Comparison of ENCODE assay signal across 8 mouse cellular contexts in genomic region chr2:131529898-131530622, GRCm38 (mm10). TPM values are rescaled to one million over a fixed set of nuclear protein-coding genes. Genes with fewer than 3 reads are reported as not detected.
DNase-seq lines count a peak whose midpoint lies in the region; ATAC-seq and TF ChIP-seq lines count a peak whose summit lies in the region.

No protein-coding gene starts in this region.

- H3K4me2 ChIP-seq in intestine, embryonic 15.5 days (replicated peaks) = no peak overlapping the region
- no peak overlapping the region for H3K4me2 ChIP-seq in midbrain, postnatal 0 days (ENCODE audit: low read depth, low read length, poor library complexity, severe bottlenecking)

- peak; percentile 66 for DNase-seq in A20 (ENCODE audit: low read depth, low spot score)
- DNase-seq in MEL (ENCODE audit: low read depth, low spot score) = peak; percentile 74
- DNase-seq in cerebellum, adult 9-10 months = peak; percentile 72
- DNase-seq in frontal cortex, adult 2 months (ENCODE audit: extremely low spot score in 1 of 2, low spot score in 1 of 2) = peak; percentile 62 to 88
- DNase-seq in liver, adult 2 months (ENCODE audit: extremely low read depth, low read depth, low spot score) = peak; percentile 42
- peak; percentile 86 for DNase-seq in midbrain, postnatal 0 days (ENCODE audit: low spot score)
- DNase-seq in thymus, postnatal 0 days (ENCODE audit: low spot score) = peak; percentile 66

- no peak overlapping the region for H3K9ac ChIP-seq in MEL (ENCODE audit: control insufficient read depth, low read depth, low read length, poor library complexity, severe bottlenecking)
- H3K9ac ChIP-seq in intestine, embryonic 15.5 days = no peak overlapping the region
- no peak overlapping the region for H3K9ac ChIP-seq in liver, adult 2 months (ENCODE audit: low read depth, low read length)
- H3K9ac ChIP-seq in midbrain, postnatal 0 days (replicated peaks; ENCODE audit: low read length, poor library complexity, severe bottlenecking) = no peak overlapping the region

- no peak for TF ChIP-seq EP300 in MEL (IDR thresholded peaks at IDR 0.05; ENCODE audit: low read depth in 1 of 2, low read length in 2 of 2)

- H3K4me3 ChIP-seq in MEL (ENCODE audit: control insufficient read depth in 1 of 2, insufficient read depth in 1 of 2, low read depth in 2 of 2, low read length in 2 of 2) = no peak overlapping the region
- H3K4me3 ChIP-seq in intestine, embryonic 15.5 days (replicated peaks) = no peak overlapping the region
- no peak overlapping the region for H3K4me3 ChIP-seq in liver, adult 2 months (ENCODE audit: insufficient read depth, low read depth, low read length)
- no peak overlapping the region for H3K4me3 ChIP-seq in midbrain, postnatal 0 days (ENCODE audit: low read depth, low read length)

- peak; percentile 77 to 93 (median 83) for TF ChIP-seq CTCF in MEL (IDR thresholded peaks at IDR 0.05 in 2 of 3, conservative IDR thresholded peaks at IDR 0.05 in 1 of 3; ENCODE audit: control insufficient read depth in 1 of 3, insufficient read depth in 1 of 3, low read depth in 2 of 3, low read length in 3 of 3, poor library complexity in 1 of 3, severe bottlenecking in 1 of 3)
- peak; percentile 78 for TF ChIP-seq CTCF in liver, adult 2 months (IDR thresholded peaks at IDR 0.05; ENCODE audit: low read depth, low read length)
- peak; percentile 94 for TF ChIP-seq CTCF in midbrain, postnatal 0 days (IDR thresholded peaks at IDR 0.05)

- peak; percentile 70 for TF ChIP-seq RAD21 in MEL (IDR thresholded peaks at IDR 0.05; ENCODE audit: low read depth, low read length)

- TF ChIP-seq POLR2A in MEL (IDR thresholded peaks at IDR 0.05; ENCODE audit: control insufficient read depth in 1 of 2, insufficient read depth in 1 of 2, low read depth in 1 of 2, low read length in 2 of 2, poor library complexity in 1 of 2) = no peak
- TF ChIP-seq POLR2A in liver, adult 2 months (IDR thresholded peaks at IDR 0.05; ENCODE audit: extremely low read depth, insufficient read depth, low read length) = no peak

- H3K79me2 ChIP-seq in MEL (ENCODE audit: control insufficient read depth, insufficient read depth, low read length, poor library complexity) = no peaks in the 10 kb centered on the region
- no peaks in the 10 kb centered on the region for H3K79me2 ChIP-seq in liver, adult 2 months (ENCODE audit: control insufficient read depth, insufficient read depth, low read length)

- 31% methylated on average over 11 of the region's 11 CpGs for WGBS in intestine, embryonic 15.5 days
- 26% methylated on average over 11 of the region's 11 CpGs for WGBS in liver, adult 2 months
- 37% methylated on average over 11 of the region's 11 CpGs for WGBS in midbrain, postnatal 0 days

- no peaks in the 10 kb centered on the region; a peak in 1 of 4 replicates for H3K27me3 ChIP-seq in MEL (ENCODE audit: control insufficient read depth in 1 of 2, insufficient read depth in 2 of 2, low read length in 2 of 2)
- H3K27me3 ChIP-seq in intestine, embryonic 15.5 days (replicated peaks) = no peaks in the 10 kb centered on the region
- H3K27me3 ChIP-seq in liver, adult 2 months (ENCODE audit: control insufficient read depth, insufficient read depth, low read length) = no peaks in the 10 kb centered on the region
- H3K27me3 ChIP-seq in midbrain, postnatal 0 days (ENCODE audit: insufficient read depth, low read length) = no peaks in the 10 kb centered on the region

- no peaks in the 10 kb centered on the region for H3K9me3 ChIP-seq in MEL (replicated peaks; ENCODE audit: insufficient read depth, low read length)
- no peaks in the 10 kb centered on the region for H3K9me3 ChIP-seq in intestine, embryonic 15.5 days
- H3K9me3 ChIP-seq in midbrain, postnatal 0 days (ENCODE audit: low read length) = no peaks in the 10 kb centered on the region

- no peak overlapping the region for H3K27ac ChIP-seq in MEL (ENCODE audit: control insufficient read depth, low read depth, low read length)
- H3K27ac ChIP-seq in intestine, embryonic 15.5 days = no peak overlapping the region
- no peak overlapping the region for H3K27ac ChIP-seq in liver, adult 2 months (replicated peaks; ENCODE audit: insufficient read depth, low read depth, low read length)
- no peak overlapping the region for H3K27ac ChIP-seq in midbrain, postnatal 0 days (ENCODE audit: low read depth, low read length)

- H3K36me3 ChIP-seq in MEL (ENCODE audit: control insufficient read depth in 1 of 2, insufficient read depth in 2 of 2, low read length in 2 of 2) = peaks cover 0 to 1% of the 10 kb centered on the region in 2 experiments; a peak in 1 of 4 replicates
- H3K36me3 ChIP-seq in intestine, embryonic 15.5 days = no peaks in the 10 kb centered on the region
- H3K36me3 ChIP-seq in liver, adult 2 months (ENCODE audit: control insufficient read depth, insufficient read depth, low read length) = no peaks in the 10 kb centered on the region
- 0 out of 2 replicates have a peak, but pooled peaks cover 8% of the 10 kb centered on the region for H3K36me3 ChIP-seq in midbrain, postnatal 0 days (ENCODE audit: insufficient read depth, low read length)

- ATAC-seq in intestine, embryonic 15.5 days = peak; percentile 51; the same call in 1 of the 2 replicates
- peak; percentile 29; the same call in 1 of the 2 replicates for ATAC-seq in midbrain, postnatal 0 days (ENCODE audit: low FRiP score)

- peaks cover 0 to 3% of the 10 kb centered on the region in 2 experiments; a peak in 2 of 4 replicates for H3K4me1 ChIP-seq in MEL (ENCODE audit: control insufficient read depth in 1 of 2, insufficient read depth in 2 of 2, low read length in 2 of 2)
- no peaks in the 10 kb centered on the region for H3K4me1 ChIP-seq in intestine, embryonic 15.5 days (replicated peaks)
- no peaks in the 10 kb centered on the region for H3K4me1 ChIP-seq in liver, adult 2 months (ENCODE audit: control insufficient read depth, insufficient read depth, low read length)
- H3K4me1 ChIP-seq in midbrain, postnatal 0 days (ENCODE audit: insufficient read depth, low read length) = no peaks in the 10 kb centered on the region

TF ChIP-seq in MEL, 35 proteins besides CTCF, POLR2A, EP300 and RAD21:
- TF ChIP-seq UBTF (IDR thresholded peaks at IDR 0.05; ENCODE audit: borderline replicate concordance, insufficient read depth, low read depth, low read length) = no peak
- TF ChIP-seq JUND (IDR thresholded peaks at IDR 0.05; ENCODE audit: low read depth, low read length) = no peak
- TF ChIP-seq ZC3H11A (IDR thresholded peaks at IDR 0.05; ENCODE audit: low read depth, low read length) = peak; percentile 51
- 0 out of 2 replicates have a peak, but pooled peaks have one; percentile 16 for TF ChIP-seq SIN3A (IDR thresholded peaks at IDR 0.05; ENCODE audit: low read length)
- TF ChIP-seq ZKSCAN1 (IDR thresholded peaks at IDR 0.05; ENCODE audit: low read depth, low read length) = no peak
- no peak for TF ChIP-seq E2F4 (IDR thresholded peaks at IDR 0.05; ENCODE audit: borderline replicate concordance, low read depth, low read length)
- TF ChIP-seq USF1 (IDR thresholded peaks at IDR 0.05; ENCODE audit: low read depth, low read length) = no peak
- no peak for TF ChIP-seq ZNF384 (IDR thresholded peaks at IDR 0.05; ENCODE audit: low read depth, low read length)
- 0 out of 2 replicates have a peak, but pooled peaks have one; percentile 16 for TF ChIP-seq MAX (IDR thresholded peaks at IDR 0.05; ENCODE audit: low read length)
- TF ChIP-seq SMC3 (IDR thresholded peaks at IDR 0.05; ENCODE audit: low read depth, low read length) = peak; percentile 71

RNA-seq across cellular contexts. Expression of gene Adra1d, which starts 32.0 kb away (rescaled TPM):
- not detected in 2 replicates for total RNA-seq in MEL (2012; rRNA removed)
- polyA plus RNA-seq in MEL (2012; ENCODE audit: insufficient read depth in 1 of 2, insufficient read length in 2 of 2, low read depth in 1 of 2, low replicate concordance in 2 of 2, missing spikeins in 1 of 2) = not detected
- 18.6 and 25.7 TPM in 2 replicates for polyA plus RNA-seq in frontal cortex, adult 2 months (2012; rRNA removed)
- 0.45 and 0.56 TPM in 2 replicates for polyA plus RNA-seq in intestine, embryonic 15.5 days (2015; fragmentation: Nextera tagmentation; extraction: Ambion mirVana)
- not detected in 2 replicates for total RNA-seq in liver, adult 2 months (2014; rRNA removed)
- 0.17 and 0.22 TPM in 2 replicates for polyA plus RNA-seq in liver, adult 2 months (2012; rRNA removed)
- total RNA-seq in midbrain, postnatal 0 days (2014; rRNA removed) = 0.44 and 0.71 TPM in 2 replicates
- polyA plus RNA-seq in midbrain, postnatal 0 days (2015; fragmentation: Nextera tagmentation; extraction: Ambion mirVana) = 0.10 and 0.34 TPM in 2 replicates
- 0.09 and 0.25 TPM in 2 replicates for polyA plus RNA-seq in thymus, postnatal 0 days (2015; fragmentation: Nextera tagmentation; extraction: Ambion mirVana)

RNA-seq across cellular contexts. Expression of gene Smox, which starts 38.8 kb away (rescaled TPM):
- total RNA-seq in MEL (2012; rRNA removed) = 1.9 and 2.2 TPM in 2 replicates
- 1 to 10 TPM in 1 of 2 experiments, not detected in 1; 5.5 TPM for polyA plus RNA-seq in MEL (2012; ENCODE audit: insufficient read depth in 1 of 2, insufficient read length in 2 of 2, low read depth in 1 of 2, low replicate concordance in 2 of 2, missing spikeins in 1 of 2)
- polyA plus RNA-seq in frontal cortex, adult 2 months (2012; rRNA removed) = 72.0 and 73.5 TPM in 2 replicates
- polyA plus RNA-seq in intestine, embryonic 15.5 days (2015; fragmentation: Nextera tagmentation; extraction: Ambion mirVana) = 23.3 and 24.0 TPM in 2 replicates
- total RNA-seq in liver, adult 2 months (2014; rRNA removed) = 2.8 TPM in 2 replicates
- 4.1 and 6.0 TPM in 2 replicates for polyA plus RNA-seq in liver, adult 2 months (2012; rRNA removed)
- total RNA-seq in midbrain, postnatal 0 days (2014; rRNA removed) = 77.6 and 84.2 TPM in 2 replicates
- 65.6 and 73.6 TPM in 2 replicates for polyA plus RNA-seq in midbrain, postnatal 0 days (2015; fragmentation: Nextera tagmentation; extraction: Ambion mirVana)
- polyA plus RNA-seq in thymus, postnatal 0 days (2015; fragmentation: Nextera tagmentation; extraction: Ambion mirVana) = 35.6 and 40.4 TPM in 2 replicates

Comparison
In these comparisons a context has a peak if more than half of its experiments do, and no peak if none do; other contexts are left out.
1. RNA of gene Adra1d, which starts 32.0 kb away (polyA plus RNA-seq): 18.6 to 25.7 TPM in frontal cortex, adult 2 months; 0.45 to 0.56 TPM in intestine, embryonic 15.5 days, 0.09 to 0.25 TPM in thymus, postnatal 0 days, 0.17 to 0.22 TPM in liver, adult 2 months, 0.10 to 0.34 TPM in midbrain, postnatal 0 days and not detected in MEL; every median in the first group is over 10 times any median in the second.
2. Peak in every context shown above with its lines, with median percentiles within 50 percentile points of each other: DNase-seq and CTCF ChIP-seq.